ENCODE assay signal across 1 mouse cellular context in the genomic region with DNA sequence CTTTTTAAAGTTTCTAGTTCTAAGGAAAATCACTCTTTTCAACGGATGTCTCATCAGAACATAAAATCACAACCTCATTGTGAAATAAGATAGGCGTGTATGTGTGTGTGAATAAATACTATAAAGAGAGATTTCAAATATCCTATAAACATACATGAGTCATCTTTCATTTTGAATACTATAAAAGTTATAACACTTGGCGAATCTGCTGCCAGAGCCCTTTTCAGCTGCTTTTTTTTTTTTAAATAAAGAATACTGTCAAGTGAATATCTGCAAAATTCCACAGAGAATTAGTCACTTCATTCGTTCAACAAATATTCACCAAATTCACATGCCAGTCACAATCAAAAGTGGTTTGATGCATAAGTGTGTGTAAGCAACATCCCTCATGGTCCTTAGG.
TF ChIP-seq lines count a peak whose summit lies in the region.

No protein-coding gene starts in this region.

TF ChIP-seq in CH12.LX, 34 proteins besides CTCF, POLR2A, EP300 and RAD21:
- TF ChIP-seq E2F4 (IDR thresholded peaks at IDR 0.05; ENCODE audit: insufficient replicate concordance, low read depth, low read length) (no peak), SIN3A (IDR thresholded peaks at IDR 0.05; ENCODE audit: low read length) (no peak), NRF1 (IDR thresholded peaks at IDR 0.05; ENCODE audit: low read depth, low read length) (no peak), JUND (conservative IDR thresholded peaks at IDR 0.05; ENCODE audit: low read depth, low read length) (no peak), MEF2A (IDR thresholded peaks at IDR 0.05; ENCODE audit: borderline replicate concordance, low read depth, low read length) (no peak), ZNF384 (IDR thresholded peaks at IDR 0.05; ENCODE audit: low read depth, low read length) (no peak; the same call in 1 of the 2 replicates)
